Mouse (Mus musculus): ENCODE data around the gene Ptp4a2. TPM values are rescaled to one million over a fixed set of nuclear protein-coding genes. Genes with fewer than 3 reads are reported as not detected.

Gene Ptp4a2
- polyA plus RNA-seq, 2 experiments = 106 to 296 TPM

DNA sequence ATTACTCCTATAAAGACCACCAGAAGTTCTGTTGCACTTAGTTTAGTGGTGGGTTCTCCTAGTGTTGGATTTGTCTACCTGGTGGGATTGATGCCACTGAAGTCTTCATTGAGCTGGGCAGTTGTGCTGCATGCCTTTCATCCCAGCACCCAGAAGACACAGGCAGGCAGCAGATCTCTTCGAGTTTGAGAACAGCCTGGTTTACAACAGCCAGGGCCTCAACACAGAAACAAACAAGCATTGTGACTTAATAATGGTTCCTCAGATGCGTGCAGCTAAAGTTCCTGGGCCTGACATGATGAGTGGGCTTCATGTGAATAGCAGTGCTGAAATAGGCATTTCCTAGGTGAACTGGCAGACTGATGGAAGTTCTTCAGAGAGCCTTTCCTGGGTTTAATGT lies 42.0 kb downstream of the Ptp4a2 start:
- Histone ChIP-seq H3K4me1 (ENCODE audit: control insufficient read depth, insufficient read depth, low read length) (no peaks in the 10 kb centered on the region), H3K27ac (replicated peaks; ENCODE audit: low read depth, low read length) (no peak overlapping the region), H3K9me3 (ENCODE audit: control insufficient read depth, low read length) (no peaks in the 10 kb centered on the region), H3K27me3 (ENCODE audit: control insufficient read depth, insufficient read depth, low read length) (no peaks in the 10 kb centered on the region), H3K4me3 (replicated peaks; ENCODE audit: low read length) (no peak overlapping the region), H3K9ac (ENCODE audit: low read depth, low read length, severe bottlenecking) (no peak overlapping the region), H3K36me3 (ENCODE audit: control insufficient read depth, insufficient read depth, low read length) (peaks cover 36% of the 10 kb centered on the region), H3K4me2 (replicated peaks; ENCODE audit: low read depth, low read length, severe bottlenecking) (no peak overlapping the region)
- no peak for DNase-seq (ENCODE audit: low spot score)
- TF ChIP-seq POLR2A (IDR thresholded peaks at IDR 0.05; ENCODE audit: borderline replicate concordance, extremely low read depth, insufficient read depth, insufficient read length) = no peak
- no peak for ATAC-seq (ENCODE audit: low FRiP score, low read depth)
- 69% methylated on average over 2 of the region's 2 CpGs for WGBS

DNA sequence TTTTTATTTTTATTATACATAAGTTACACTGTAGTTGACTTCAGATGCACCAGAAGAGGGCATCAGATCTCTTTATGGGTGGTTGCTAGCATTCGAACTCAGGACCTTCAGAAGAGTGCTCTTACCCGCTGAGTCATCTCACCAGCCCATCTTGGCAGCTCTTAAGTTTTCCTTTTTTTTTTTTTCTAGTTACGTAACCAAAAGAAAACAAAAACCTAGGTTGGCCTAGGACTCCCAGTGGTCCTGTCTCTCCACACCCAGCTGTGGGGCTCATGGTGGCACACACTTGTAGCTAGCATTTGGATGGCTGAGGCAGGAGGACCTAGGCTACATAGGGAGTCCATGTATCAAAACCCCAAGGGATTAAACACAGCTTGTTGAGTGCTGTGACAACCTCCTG lies 43.0 kb downstream of the Ptp4a2 start:
- Histone ChIP-seq H3K27me3 (ENCODE audit: control insufficient read depth, insufficient read depth, low read length) (no peaks in the 10 kb centered on the region), H3K4me1 (ENCODE audit: control insufficient read depth, insufficient read depth, low read length) (no peaks in the 10 kb centered on the region), H3K9me3 (ENCODE audit: control insufficient read depth, low read length) (no peaks in the 10 kb centered on the region), H3K9ac (ENCODE audit: low read depth, low read length, severe bottlenecking) (no peak overlapping the region), H3K4me3 (replicated peaks; ENCODE audit: low read length) (no peak overlapping the region), H3K36me3 (ENCODE audit: control insufficient read depth, insufficient read depth, low read length) (peaks cover 26% of the 10 kb centered on the region), H3K27ac (replicated peaks; ENCODE audit: low read depth, low read length) (no peak overlapping the region), H3K4me2 (replicated peaks; ENCODE audit: low read depth, low read length, severe bottlenecking) (no peak overlapping the region)
- no peak for TF ChIP-seq POLR2A (IDR thresholded peaks at IDR 0.05; ENCODE audit: borderline replicate concordance, extremely low read depth, insufficient read depth, insufficient read length)
- ATAC-seq (ENCODE audit: low FRiP score, low read depth) (no peak), DNase-seq (ENCODE audit: low spot score) (no peak)
- WGBS = 89% methylated on average over 3 of the region's 3 CpGs

DNA sequence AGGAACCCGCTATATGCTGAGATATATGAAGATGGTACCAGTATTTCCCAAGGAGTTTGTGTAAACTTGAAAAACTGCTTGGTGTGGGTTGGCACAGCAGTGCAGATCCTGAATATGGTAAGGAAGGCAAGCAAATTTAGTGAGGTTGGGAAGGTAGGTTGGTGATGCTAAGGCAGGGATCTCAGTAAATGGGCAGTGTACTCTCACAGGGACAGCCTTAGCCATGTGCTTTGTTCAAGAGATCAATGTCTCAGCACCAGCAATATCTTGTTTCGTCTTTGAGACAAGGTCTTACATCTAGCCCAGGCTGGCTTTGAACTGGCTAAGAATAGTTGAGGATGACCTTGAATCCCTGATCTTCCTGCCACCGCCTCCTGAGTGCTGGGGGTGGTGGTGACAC lies 43.6 kb downstream of the Ptp4a2 start:
- Histone ChIP-seq H3K4me2 (replicated peaks; ENCODE audit: low read depth, low read length, severe bottlenecking) (no peak overlapping the region), H3K27ac (replicated peaks; ENCODE audit: low read depth, low read length) (no peak overlapping the region), H3K9me3 (ENCODE audit: control insufficient read depth, low read length) (no peaks in the 10 kb centered on the region), H3K4me3 (replicated peaks; ENCODE audit: low read length) (no peak overlapping the region), H3K27me3 (ENCODE audit: control insufficient read depth, insufficient read depth, low read length) (no peaks in the 10 kb centered on the region), H3K36me3 (ENCODE audit: control insufficient read depth, insufficient read depth, low read length) (peaks cover 25% of the 10 kb centered on the region), H3K4me1 (ENCODE audit: control insufficient read depth, insufficient read depth, low read length) (no peaks in the 10 kb centered on the region), H3K9ac (ENCODE audit: low read depth, low read length, severe bottlenecking) (no peak overlapping the region)
- no peak for TF ChIP-seq POLR2A (IDR thresholded peaks at IDR 0.05; ENCODE audit: borderline replicate concordance, extremely low read depth, insufficient read depth, insufficient read length)
- WGBS = 91% methylated on average over 3 of the region's 3 CpGs
- DNase-seq (ENCODE audit: low spot score) = no peak
- ATAC-seq (ENCODE audit: low FRiP score, low read depth) = no peak

DNA sequence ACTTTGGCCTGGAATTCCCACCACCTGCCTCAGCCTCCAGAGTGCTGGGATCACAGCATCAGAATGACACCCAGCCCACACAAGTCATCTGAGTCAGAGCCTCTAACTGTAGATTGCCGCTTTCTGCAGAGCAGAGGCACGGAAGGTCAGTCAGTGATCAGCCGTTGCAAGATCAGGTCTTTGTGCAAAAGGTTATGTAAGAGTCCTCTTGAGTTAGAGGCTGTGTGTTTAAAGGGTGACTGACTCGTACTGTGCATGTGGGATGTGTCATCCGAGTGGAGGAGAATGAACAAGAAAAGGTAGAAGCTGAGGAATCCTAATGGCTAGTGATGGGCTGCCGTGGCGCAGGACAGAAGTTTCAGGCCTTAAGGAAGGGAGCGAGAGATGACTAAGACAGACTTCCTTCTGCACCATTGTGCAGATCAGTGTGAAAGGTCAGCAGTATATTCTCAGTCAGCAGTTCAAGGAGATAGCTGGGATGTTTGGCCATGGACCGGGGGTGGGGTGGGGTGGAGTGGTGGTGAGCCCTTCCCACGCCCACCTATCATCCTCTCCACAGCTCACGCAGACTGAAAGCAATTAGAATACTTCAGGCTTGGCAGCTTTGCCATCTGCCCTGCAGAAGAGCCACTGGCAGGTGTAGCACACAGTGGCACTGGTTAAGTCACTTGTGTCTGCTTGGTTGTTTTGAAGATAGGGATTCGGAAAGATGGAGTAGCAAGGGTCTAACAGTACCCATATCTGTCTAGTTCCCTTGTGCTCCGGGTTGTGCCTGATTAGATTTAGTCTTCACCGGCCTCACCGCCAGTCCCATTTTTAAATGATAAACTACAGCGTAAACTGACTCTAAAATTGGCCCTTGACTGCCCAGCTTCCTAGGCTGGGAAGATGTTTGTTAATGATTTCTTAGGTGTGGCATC lies 44.3 kb downstream of the Ptp4a2 start:
- DNase-seq (ENCODE audit: low spot score) = no peak
- Histone ChIP-seq H3K4me1 (ENCODE audit: control insufficient read depth, insufficient read depth, low read length) (no peaks in the 10 kb centered on the region), H3K4me3 (replicated peaks; ENCODE audit: low read length) (no peak overlapping the region), H3K9ac (ENCODE audit: low read depth, low read length, severe bottlenecking) (no peak overlapping the region), H3K9me3 (ENCODE audit: control insufficient read depth, low read length) (no peaks in the 10 kb centered on the region), H3K36me3 (ENCODE audit: control insufficient read depth, insufficient read depth, low read length) (peaks cover 20% of the 10 kb centered on the region), H3K27me3 (ENCODE audit: control insufficient read depth, insufficient read depth, low read length) (no peaks in the 10 kb centered on the region), H3K4me2 (replicated peaks; ENCODE audit: low read depth, low read length, severe bottlenecking) (no peak overlapping the region), H3K27ac (replicated peaks; ENCODE audit: low read depth, low read length) (no peak overlapping the region)
- 72% methylated on average over 16 of the region's 16 CpGs for WGBS
- ATAC-seq (ENCODE audit: low FRiP score, low read depth) = no peak
- TF ChIP-seq POLR2A (IDR thresholded peaks at IDR 0.05; ENCODE audit: borderline replicate concordance, extremely low read depth, insufficient read depth, insufficient read length) = no peak

DNA sequence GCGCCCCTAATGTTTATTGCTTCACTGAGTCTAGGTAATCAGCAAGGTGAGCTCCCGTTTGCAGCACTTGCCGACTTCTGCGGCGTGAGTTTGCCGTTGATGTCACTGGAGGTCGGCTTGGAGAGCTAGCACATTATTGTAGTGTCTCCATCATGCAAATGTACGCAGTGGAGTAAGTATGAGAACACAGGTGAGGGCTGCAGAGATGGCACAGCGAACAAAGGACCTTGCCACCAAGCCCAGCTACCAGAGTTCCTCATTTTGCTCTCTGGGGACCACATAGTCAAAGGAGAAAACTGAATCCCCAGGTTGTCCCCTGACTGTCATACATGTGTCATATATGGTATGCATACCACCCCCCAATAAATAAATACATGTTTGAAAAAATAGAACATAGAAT lies 49.4 kb downstream of the Ptp4a2 start:
- Histone ChIP-seq H3K4me3 (replicated peaks; ENCODE audit: low read length) (no peak overlapping the region), H3K4me1 (ENCODE audit: control insufficient read depth, insufficient read depth, low read length) (no peaks in the 10 kb centered on the region), H3K27ac (replicated peaks; ENCODE audit: low read depth, low read length) (no peak overlapping the region), H3K4me2 (replicated peaks; ENCODE audit: low read depth, low read length, severe bottlenecking) (no peak overlapping the region), H3K36me3 (ENCODE audit: control insufficient read depth, insufficient read depth, low read length) (no peaks in the 10 kb centered on the region), H3K27me3 (ENCODE audit: control insufficient read depth, insufficient read depth, low read length) (no peaks in the 10 kb centered on the region), H3K9ac (ENCODE audit: low read depth, low read length, severe bottlenecking) (no peak overlapping the region), H3K9me3 (ENCODE audit: control insufficient read depth, low read length) (no peaks in the 10 kb centered on the region)
- ATAC-seq (ENCODE audit: low FRiP score, low read depth) (no peak), DNase-seq (ENCODE audit: low spot score) (no peak)
- WGBS = 91% methylated on average over 9 of the region's 9 CpGs
- no peak for TF ChIP-seq POLR2A (IDR thresholded peaks at IDR 0.05; ENCODE audit: borderline replicate concordance, extremely low read depth, insufficient read depth, insufficient read length)
